Mouse (Mus musculus) MEL (cell line): ENCODE results near the gene Olfr97.

ENCODE experiments used
- CTCF ChIP-seq, 3 experiments: IDR thresholded peaks in 2 of 3; conservative IDR thresholded peaks in 1 of 3; 2 replicates each; pipeline ENCODE4 v1.5.1; 2011 to 2012; ENCODE audit warnings: low read length in 3 of 3, low read depth in 2 of 3, mild to moderate bottlenecking in 2 of 3, improper control_type of control experiment in 1 of 3, inconsistent platforms in 1 of 3, mixed read lengths in 1 of 3, moderate library complexity in 1 of 3; ENCODE audit not compliant: control insufficient read depth in 1 of 3, insufficient read depth in 1 of 3, poor library complexity in 1 of 3, severe bottlenecking in 1 of 3
- E2F4 ChIP-seq: IDR thresholded peaks from 2 replicates; pipeline ENCODE4 v1.6.1; 2011; ENCODE audit warnings: low read depth, low read length, improper control_type of control experiment, borderline replicate concordance
- SIN3A ChIP-seq: IDR thresholded peaks from 2 replicates; pipeline ENCODE4 v1.6.1; 2012; ENCODE audit warnings: low read length, improper control_type of control experiment, inconsistent platforms

DNA sequence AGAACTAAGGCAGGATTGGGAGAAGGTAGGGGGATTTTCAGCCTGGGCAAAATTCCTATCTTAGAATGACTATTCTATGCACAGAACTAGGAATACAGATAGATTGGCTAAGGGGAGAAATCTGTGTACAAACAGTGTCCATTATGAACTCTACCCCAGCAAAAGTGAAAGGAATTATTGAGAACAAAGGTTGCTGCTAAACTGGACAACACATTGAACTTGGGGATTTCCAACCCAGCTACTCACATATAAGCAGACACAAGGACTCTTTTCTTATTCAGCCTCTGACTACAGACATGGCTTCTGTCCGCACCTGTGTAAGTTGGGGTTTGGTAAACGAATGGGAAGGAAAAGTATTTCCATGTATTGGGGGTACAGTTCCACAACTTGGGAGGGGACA, 43.5 kb downstream of the Olfr97 start, which contains the start of gene Ubd:
- TF ChIP-seq SIN3A = no peak
- no peak for TF ChIP-seq E2F4
- no peak for TF ChIP-seq CTCF (IDR thresholded peaks at IDR 0.05 in 2 of 3, conservative IDR thresholded peaks at IDR 0.05 in 1 of 3; ENCODE audit: control insufficient read depth in 1 of 3, insufficient read depth in 1 of 3, low read depth in 2 of 3, low read length in 3 of 3, poor library complexity in 1 of 3, severe bottlenecking in 1 of 3)
